ENCODE assay signal across 8 mouse cellular contexts in the genomic region with DNA sequence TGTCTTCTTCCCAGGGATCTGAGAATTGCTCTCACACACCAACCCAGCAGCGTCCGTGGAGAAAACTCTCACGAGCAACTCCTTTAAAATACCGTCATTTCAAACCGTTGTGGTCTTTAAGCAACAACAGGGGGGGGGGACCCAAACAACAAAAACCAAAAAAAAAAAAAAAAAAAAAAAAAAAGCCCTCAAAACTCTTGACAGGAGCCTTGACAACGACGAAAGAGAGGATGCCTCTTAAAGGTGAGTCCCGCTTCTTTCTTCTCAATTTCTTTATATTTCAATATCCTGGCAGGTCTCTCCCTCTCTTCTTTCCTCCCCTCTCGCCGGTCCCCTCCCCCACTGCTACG. TPM values are rescaled to one million over a fixed set of nuclear protein-coding genes. Genes with fewer than 3 reads are reported as not detected.
DNase-seq lines count a peak whose midpoint lies in the region; ATAC-seq and TF ChIP-seq lines count a peak whose summit lies in the region.

No protein-coding gene starts in this region.

- H3K27ac ChIP-seq in gastrocnemius, adult 2 months, result no peak overlapping the region
- H3K27ac ChIP-seq in spleen, adult 2 months (ENCODE audit: insufficient read depth, low read length), result no peak overlapping the region
- no peak overlapping the region for H3K27ac ChIP-seq in liver, embryonic 14.5 days

- no peak for TF ChIP-seq CTCF in gastrocnemius, adult 2 months (IDR thresholded peaks at IDR 0.05)
- no peak for TF ChIP-seq CTCF in spleen, adult 2 months (IDR thresholded peaks at IDR 0.05; ENCODE audit: extremely low read depth, insufficient read depth, insufficient read length, insufficient replicate concordance)
- no peak for TF ChIP-seq CTCF in liver, embryonic 14.5 days (IDR thresholded peaks at IDR 0.05; ENCODE audit: low read depth)

- H3K27me3 ChIP-seq in spleen, adult 2 months (ENCODE audit: control insufficient read depth, insufficient read depth, low read length), result peaks cover 58% of the 10 kb centered on the region
- peaks cover 99% of the 10 kb centered on the region for H3K27me3 ChIP-seq in liver, embryonic 14.5 days (ENCODE audit: control insufficient read depth, insufficient read depth, low read length)

- ATAC-seq in liver, embryonic 14.5 days (ENCODE audit: insufficient read depth), result no peak

- intact Hi-C loops in gastrocnemius, adult 2 months (cut with DNase I), result loop anchor here (5.0 kb wide), 1 partner anchor 327 kb away; the partner anchor contains the start of gene Dnajc24

- peak overlapping the region; percentile 58 for H3K4me2 ChIP-seq in liver, embryonic 14.5 days (ENCODE audit: low read depth)

- WGBS in spleen, adult 2 months, result 2% methylated on average over 11 of the region's 11 CpGs
- 2% methylated on average over 11 of the region's 11 CpGs for WGBS in liver, embryonic 14.5 days (ENCODE audit: insufficient replicate concordance)

- no peak for DNase-seq in gastrocnemius, adult 2 months
- DNase-seq in gastrocnemius, postnatal 10 days, result no peak
- DNase-seq in spleen, adult 2 months (ENCODE audit: low read depth in 1 of 2, low spot score in 2 of 2), result no peak
- no peak for DNase-seq in spleen, postnatal 36 days (ENCODE audit: low spot score in 2 of 2)
- no peak for DNase-seq in liver, embryonic 14.5 days (ENCODE audit: low read depth in 3 of 3, low spot score in 3 of 3)
- no peak for DNase-seq in adrenal gland, postnatal 14 days
- no peak for DNase-seq in left cerebral cortex, adult 8-10 months (ENCODE audit: low spot score in 2 of 2)
- no peak for DNase-seq in gastrocnemius, adult 8-10 months (ENCODE audit: low spot score in 2 of 2)

- no peak overlapping the region for H3K9ac ChIP-seq in liver, embryonic 14.5 days (replicated peaks)

- H3K9me3 ChIP-seq in liver, embryonic 14.5 days (ENCODE audit: control insufficient read depth, low read length), result no peaks in the 10 kb centered on the region

- H3K4me1 ChIP-seq in spleen, adult 2 months (ENCODE audit: control insufficient read depth, insufficient read depth, insufficient read length), result peaks cover 9% of the 10 kb centered on the region
- no peaks in the 10 kb centered on the region for H3K4me1 ChIP-seq in liver, embryonic 14.5 days (replicated peaks; ENCODE audit: control insufficient read depth in 2 of 2, insufficient read depth in 2 of 2, low read length in 1 of 2)

- no peak for TF ChIP-seq EP300 in liver, embryonic 14.5 days (IDR thresholded peaks at IDR 0.05; ENCODE audit: low read depth)

- no peak for TF ChIP-seq POLR2A in spleen, adult 2 months (IDR thresholded peaks at IDR 0.05; ENCODE audit: low read depth, low read length)

- no peaks in the 10 kb centered on the region for H3K36me3 ChIP-seq in spleen, adult 2 months (ENCODE audit: control insufficient read depth, insufficient read depth, low read length)
- no peaks in the 10 kb centered on the region for H3K36me3 ChIP-seq in liver, embryonic 14.5 days (replicated peaks; ENCODE audit: control insufficient read depth, insufficient read depth, low read depth)

- peak overlapping the region; percentile 69 for H3K4me3 ChIP-seq in gastrocnemius, adult 2 months
- peak overlapping the region; percentile 35; the same call in 1 of the 2 replicates for H3K4me3 ChIP-seq in spleen, adult 2 months (ENCODE audit: extremely low read depth, insufficient read depth, insufficient read length)
- H3K4me3 ChIP-seq in liver, embryonic 14.5 days (ENCODE audit: insufficient read depth in 1 of 2, low read depth in 2 of 2, low read length in 2 of 2), result peak overlapping the region; percentile 5 to 35; a peak in 3 of 4 replicates

RNA-seq across cellular contexts. Expression of gene Pax6, which starts 7.0 kb away (rescaled TPM):
- not detected for total RNA-seq in gastrocnemius, adult 2 months (2021)
- total RNA-seq in gastrocnemius, postnatal 10 days (2021), result not detected
- polyA plus RNA-seq in spleen, adult 2 months (2012; rRNA removed), result 0.08 TPM in 1 of 2 replicates, not detected in the other
- polyA plus RNA-seq in liver, embryonic 14.5 days (2012; rRNA removed), result 0.06 and 0.11 TPM in 2 replicates
- 0.08 TPM in 1 of 2 replicates, not detected in the other for polyA plus RNA-seq in liver, embryonic 14.5 days (2014; fragmentation: Nextera tagmentation; extraction: Ambion mirVana)
- total RNA-seq in adrenal gland, postnatal 14 days (2021), result 0.83 TPM in 1 of 2 replicates, not detected in the other
- 10 to 100 TPM in 3 of 4 experiments, 1 to 10 TPM in 1; 9.3 to 12.0 (median 11.3) TPM for total RNA-seq in left cerebral cortex, adult 8-10 months (2022)
- total RNA-seq in gastrocnemius, adult 8-10 months (2022), result not detected
